Mouse (Mus musculus) kidney, postnatal 0 days (tissue): ENCODE measurements at regions not wholly inside any gene's neighbourhood (a gene's known extent, or its start where the extent isn't known, plus 50 kb on each side); places are given as distances from the start of the nearest gene placed in this dataset.

Source experiments
- ATAC-seq: fragments of 200-750 bp; cut with Nextera tagmentation; replicated peaks from 2 replicates; pipeline ENCODE4 v1.8.0; 2017; ENCODE audit warnings: low read depth, moderate number of reproducible peaks, moderate TSS enrichment, moderate library complexity; ENCODE audit not compliant: low FRiP score
- DNase-seq: peaks from one replicate; pipeline ENCODE4 v3.0.0-alpha.2; 2016; ENCODE audit warnings: low spot score
- H3K27ac ChIP-seq: fragments of 300-500 bp; sonication (generic); 2 replicates; pipeline ENCODE4 v1.5.1; 2014; ENCODE audit warnings: mild to moderate bottlenecking
- H3K27me3 ChIP-seq: fragments of 300-500 bp; sonication (generic); 2 replicates; pipeline ENCODE4 v1.6.1; 2014; ENCODE audit warnings: low read length, mixed read lengths; ENCODE audit not compliant: insufficient read depth
- H3K36me3 ChIP-seq: fragments of 300-500 bp; sonication (generic); 2 replicates; pipeline ENCODE4 v1.6.1; 2014; ENCODE audit warnings: low read length, mixed read lengths; ENCODE audit not compliant: insufficient read depth
- H3K4me1 ChIP-seq: fragments of 300-500 bp; sonication (generic); replicated peaks from 2 replicates; pipeline ENCODE4 v1.6.1; 2014; ENCODE audit warnings: antibody characterized with exemption, low read length, mixed read lengths; ENCODE audit not compliant: insufficient read depth
- H3K4me2 ChIP-seq: fragments of 300-500 bp; sonication (generic); 2 replicates; pipeline ENCODE4 v1.6.1; 2014; ENCODE audit warnings: mild to moderate bottlenecking, low read length, moderate library complexity, mixed read lengths
- H3K4me3 ChIP-seq: fragments of 300-500 bp; sonication (generic); replicated peaks from 2 replicates; pipeline ENCODE4 v1.5.1; 2014; ENCODE audit warnings: low read depth, low read length
- H3K9ac ChIP-seq: fragments of 300-500 bp; sonication (generic); 2 replicates; pipeline ENCODE4 v1.6.1; 2014; ENCODE audit warnings: low read depth, low read length
- H3K9me3 ChIP-seq: fragments of 300-500 bp; sonication (generic); replicated peaks from 2 replicates; pipeline ENCODE4 v1.6.1; 2016; ENCODE audit warnings: low read length, inconsistent platforms, mixed read lengths
- CTCF ChIP-seq: IDR thresholded peaks from 2 replicates; pipeline ENCODE4 v1.5.1; 2016; ENCODE audit warnings: antibody characterized with exemption, low read depth, mild to moderate bottlenecking, moderate library complexity
- WGBS: fragments of 180-500 bp; shearing (Covaris S2); extraction: QIAGEN DNeasy Blood & Tissue Kit; methylation state at CpG from one replicate; pipeline ENCODE4 v1.1.7; 2014; 5-methylcytosine and 5-hydroxymethylcytosine counted together

DNA sequence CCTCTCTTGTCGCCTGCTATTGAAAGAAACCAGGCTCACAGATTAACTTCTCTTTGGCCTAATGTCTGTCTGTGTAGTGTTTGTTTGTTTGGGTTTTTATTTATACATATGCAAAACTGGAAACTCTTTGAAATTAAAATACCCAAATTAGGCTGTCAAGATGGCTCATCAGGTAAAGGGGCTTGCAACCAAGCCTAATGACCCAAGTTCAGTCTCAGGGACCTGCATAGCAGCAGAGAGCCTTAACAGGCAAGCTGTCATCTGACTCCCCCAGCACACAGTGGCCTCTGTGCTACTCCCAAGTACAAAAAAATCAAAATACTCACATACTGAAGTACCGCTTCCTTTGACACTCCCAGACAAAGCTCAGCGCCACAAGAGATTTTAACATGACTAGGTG, 51.5 kb upstream of the Neo1 start:
- no peak for TF ChIP-seq CTCF
- no peak overlapping the region for H3K4me2 ChIP-seq
- no peak overlapping the region for H3K9ac ChIP-seq
- ATAC-seq (no peak), DNase-seq (no peak)
- no peak overlapping the region for H3K27ac ChIP-seq
- H3K4me3 ChIP-seq = no peak overlapping the region
- no peaks in the 10 kb centered on the region for H3K27me3 ChIP-seq
- H3K36me3 ChIP-seq = no peaks in the 10 kb centered on the region
- WGBS = 69% methylated on average over 3 of the region's 3 CpGs
- H3K4me1 ChIP-seq = no peaks in the 10 kb centered on the region
- H3K9me3 ChIP-seq = no peaks in the 10 kb centered on the region

DNA sequence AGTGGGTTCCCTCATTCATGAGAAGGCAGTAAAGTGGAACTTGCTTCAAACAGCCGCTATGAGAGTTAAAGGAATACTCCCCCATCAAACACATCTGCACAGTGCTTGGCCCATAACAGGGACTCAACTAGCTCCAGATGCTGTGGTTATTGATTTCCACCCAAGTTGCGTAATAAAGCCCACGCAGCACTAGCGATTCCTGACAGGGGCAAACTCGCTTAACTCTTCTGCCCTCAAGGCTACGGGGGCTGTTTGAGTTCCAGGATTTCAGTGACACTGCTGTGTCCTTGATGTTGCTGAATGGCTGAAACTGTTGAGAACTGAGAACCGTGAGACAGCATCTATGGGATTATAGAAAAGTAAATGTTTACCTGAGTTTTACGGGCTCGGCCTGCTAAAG, 50.9 kb upstream of the Neo1 start:
- Histone ChIP-seq H3K9ac (no peak overlapping the region), H3K27me3 (no peaks in the 10 kb centered on the region), H3K27ac (no peak overlapping the region), H3K4me3 (no peak overlapping the region), H3K4me2 (no peak overlapping the region), H3K4me1 (no peaks in the 10 kb centered on the region), H3K9me3 (no peaks in the 10 kb centered on the region), H3K36me3 (no peaks in the 10 kb centered on the region)
- 46% methylated on average over 9 of the region's 9 CpGs for WGBS
- TF ChIP-seq CTCF = no peak
- DNase-seq (peak; percentile 9), ATAC-seq (no peak)

DNA sequence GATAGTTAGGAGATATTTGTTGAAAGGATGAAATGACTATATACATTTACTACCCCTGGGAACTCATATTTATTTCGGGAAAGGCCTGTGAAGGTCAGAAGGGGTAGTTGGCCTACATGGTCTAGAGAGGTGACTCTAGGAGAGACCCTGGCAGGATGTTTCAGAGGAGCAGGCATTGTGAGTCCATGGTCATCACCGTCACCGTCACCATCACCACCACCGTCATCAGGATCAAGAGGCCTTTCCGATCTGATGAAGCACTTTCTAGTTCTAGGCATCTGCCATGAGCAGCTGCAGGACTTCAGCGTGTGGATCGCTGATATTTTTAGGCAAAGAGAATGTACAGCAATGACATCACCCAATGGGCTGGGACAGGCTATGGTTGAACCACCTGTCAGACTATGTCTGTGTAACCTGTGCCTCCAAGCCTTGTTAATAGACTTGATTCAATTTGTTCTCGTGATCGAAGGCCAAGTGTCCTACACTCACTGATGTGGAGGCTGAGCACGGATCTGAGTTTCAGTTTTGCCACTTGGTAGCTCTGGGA, 50.4 kb upstream of the Neo1 start:
- 86% methylated on average over 10 of the region's 10 CpGs for WGBS
- no peak for DNase-seq
- H3K27me3 ChIP-seq = no peaks in the 10 kb centered on the region
- H3K36me3 ChIP-seq = no peaks in the 10 kb centered on the region
- ATAC-seq = no peak
- no peaks in the 10 kb centered on the region for H3K4me1 ChIP-seq
- no peak for TF ChIP-seq CTCF
- no peak overlapping the region for H3K4me3 ChIP-seq
- no peak overlapping the region for H3K27ac ChIP-seq
- no peak overlapping the region for H3K4me2 ChIP-seq
- H3K9ac ChIP-seq = no peak overlapping the region
- no peaks in the 10 kb centered on the region for H3K9me3 ChIP-seq
